Mouse (Mus musculus) liver, adult 2 months (tissue): ENCODE results near the gene Ldb2.

Source experiments
- CTCF ChIP-seq: fragments of 200-500 bp; IDR thresholded peaks from 2 replicates; pipeline ENCODE4 v1.5.1; 2011; ENCODE audit warnings: low read depth, low read length, control low read depth
- POLR2A ChIP-seq: fragments of 200-500 bp; IDR thresholded peaks from 2 replicates; pipeline ENCODE4 v1.6.1; 2011; ENCODE audit warnings: low read length, control low read depth; ENCODE audit not compliant: insufficient read depth; ENCODE audit errors: extremely low read depth

- TF ChIP-seq POLR2A = no peak
- TF ChIP-seq CTCF = no peak
Measured at GRCm38 (mm10) chr5:44529466-44529865, 270.0 kb downstream of the Ldb2 start.
